Mouse (Mus musculus) ES-CJ7 (cell line): ENCODE measurements at regions not wholly inside any gene's neighbourhood (a gene's known extent, or its start where the extent isn't known, plus 50 kb on each side); places are given as distances from the start of the nearest gene placed in this dataset.

Source experiments
- DNase-seq: peaks from one replicate; pipeline ENCODE4 v3.0.0; 2011; ENCODE audit warnings: low read depth, low spot score

- DNase-seq: no peak
Observed at GRCm38 (mm10) chr8:35934115-35934607, 168.6 kb downstream of the Gm19410 start.

GRCm38 (mm10) chr8:35935034-35935433, 169.4 kb downstream of the Gm19410 start:
- DNase-seq: no peak

- no peak for DNase-seq
Observed at GRCm38 (mm10) chr8:35939199-35939598, 173.6 kb downstream of the Gm19410 start.

DNA sequence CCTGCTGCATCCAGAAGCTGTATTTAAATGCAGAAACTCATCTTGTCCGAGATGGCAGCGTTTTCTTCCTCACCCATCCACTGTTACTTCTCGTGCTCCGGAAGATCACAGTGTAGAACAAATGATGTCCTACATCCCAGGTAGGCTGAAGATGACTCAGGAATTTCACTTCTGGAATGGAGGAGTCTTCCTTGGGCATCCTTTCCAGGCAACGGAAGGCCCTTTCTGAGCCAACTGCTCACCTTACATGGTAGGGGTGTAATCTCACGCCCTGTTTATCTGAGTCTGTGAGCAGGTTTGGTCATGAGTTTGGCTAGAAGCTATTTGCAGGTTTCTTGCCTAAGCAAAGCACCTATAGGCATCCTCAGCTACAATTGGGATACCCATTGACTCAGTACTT, 176.9 kb downstream of the Gm19410 start:
- DNase-seq: no peak

DNA sequence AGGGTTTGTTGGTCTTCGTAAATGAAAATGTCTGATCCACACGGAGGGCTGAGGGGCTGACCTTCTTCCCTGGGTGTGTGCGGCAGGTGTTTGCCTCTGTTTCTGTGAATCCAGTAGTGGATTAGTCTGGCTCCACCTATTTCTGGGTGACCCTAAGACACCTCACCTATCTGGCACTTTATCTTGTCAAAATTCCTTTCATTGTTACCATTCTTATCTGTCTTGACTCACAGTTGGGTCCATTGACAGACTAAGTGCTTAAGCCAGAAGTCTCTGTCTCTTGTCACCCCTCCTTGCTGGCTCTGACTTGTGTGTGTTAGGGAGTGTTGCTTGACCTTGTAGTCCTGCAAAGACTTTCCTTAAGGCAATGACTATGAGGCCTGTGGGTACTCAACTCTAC, 178.1 kb downstream of the Gm19410 start:
- peak; percentile 22 for DNase-seq

GRCm38 (mm10) chr8:35944461-35944860, 178.9 kb downstream of the Gm19410 start:
- DNase-seq: no peak

DNA sequence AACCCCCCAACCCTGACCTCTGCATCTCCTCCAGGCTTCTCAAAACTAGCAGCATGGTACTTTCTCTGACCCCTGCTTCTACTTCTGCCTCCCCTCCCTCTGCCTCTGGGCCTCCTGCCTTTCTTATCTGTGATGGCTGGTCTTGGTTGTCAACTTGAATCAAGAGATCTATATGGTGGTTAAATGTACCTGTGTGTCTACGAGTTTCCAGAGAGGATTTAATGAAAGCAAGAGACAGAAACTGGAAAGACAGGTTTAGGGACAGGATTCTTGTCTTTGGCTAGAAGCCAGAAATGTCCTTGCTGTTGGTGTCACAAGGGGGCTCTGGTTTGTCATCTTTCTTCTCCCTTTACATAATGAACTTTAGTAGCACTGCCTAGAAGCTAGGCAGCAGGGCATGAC, 180.9 kb downstream of the Gm19410 start:
- no peak for DNase-seq

- no peak for DNase-seq
Observed at GRCm38 (mm10) chr8:35948146-35948545, 182.6 kb downstream of the Gm19410 start.

- DNase-seq: no peak
Observed at GRCm38 (mm10) chr8:35948751-35949183, 183.2 kb downstream of the Gm19410 start.

DNA sequence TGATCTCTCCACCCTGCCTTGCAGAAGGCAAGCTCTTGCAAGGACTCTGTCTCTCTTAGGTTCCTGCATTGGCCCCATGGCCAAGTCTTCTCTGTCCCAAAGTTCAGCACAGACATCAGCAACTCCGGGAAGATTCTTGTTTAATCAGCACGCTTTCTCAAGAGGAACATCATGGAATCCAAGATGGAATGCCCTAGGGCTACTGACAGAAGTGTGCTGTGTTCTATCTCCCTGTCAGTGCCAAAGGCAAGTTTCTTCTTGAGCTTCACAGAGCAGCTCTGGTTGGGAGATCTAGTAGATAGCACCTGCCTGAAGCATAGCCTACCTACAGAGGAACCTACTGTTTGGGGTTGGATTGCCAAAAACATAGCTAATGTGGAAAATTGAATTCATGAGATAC, 189.9 kb downstream of the Gm19410 start:
- no peak for DNase-seq

- peak; percentile 69 for DNase-seq
Observed at GRCm38 (mm10) chr8:35956319-35956718, 190.7 kb downstream of the Gm19410 start.

GRCm38 (mm10) chr8:35959201-35959600, 193.6 kb downstream of the Gm19410 start:
- no peak for DNase-seq

GRCm38 (mm10) chr8:35960867-35961614, 195.5 kb downstream of the Gm19410 start:
- no peak for DNase-seq

DNA sequence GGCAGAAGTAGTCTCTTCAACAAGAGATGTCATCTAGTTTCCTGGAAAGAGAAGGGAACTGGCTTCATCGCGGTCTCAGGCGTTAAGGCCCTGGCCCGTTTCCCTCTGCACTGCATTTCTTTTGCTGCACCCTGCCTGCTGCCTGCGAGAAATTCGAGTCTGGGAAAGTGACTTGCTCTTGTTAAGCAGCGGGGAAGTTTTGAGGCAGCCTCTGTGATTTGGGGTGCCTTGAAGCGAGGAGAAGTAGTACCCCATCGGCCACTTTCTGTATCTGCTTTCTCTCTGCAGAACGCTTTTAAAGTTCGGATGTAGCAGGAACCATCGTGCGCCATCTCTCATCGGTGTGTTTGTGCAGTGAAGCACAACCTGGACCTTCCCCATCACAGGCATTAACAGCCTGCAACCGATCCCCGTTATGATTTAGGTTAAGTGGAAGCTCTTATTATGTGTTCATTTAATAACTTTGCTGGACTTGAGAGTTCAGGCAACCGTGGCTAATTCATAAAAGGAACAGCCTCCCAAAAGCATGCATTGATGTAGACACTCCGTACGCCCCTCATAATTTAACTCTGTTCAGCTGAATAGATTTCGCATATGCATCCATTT, 196.1 kb downstream of the Gm19410 start:
- DNase-seq: peak; percentile 31

- no peak for DNase-seq
Observed at GRCm38 (mm10) chr8:35964932-35965331, 199.3 kb downstream of the Gm19410 start.

DNA sequence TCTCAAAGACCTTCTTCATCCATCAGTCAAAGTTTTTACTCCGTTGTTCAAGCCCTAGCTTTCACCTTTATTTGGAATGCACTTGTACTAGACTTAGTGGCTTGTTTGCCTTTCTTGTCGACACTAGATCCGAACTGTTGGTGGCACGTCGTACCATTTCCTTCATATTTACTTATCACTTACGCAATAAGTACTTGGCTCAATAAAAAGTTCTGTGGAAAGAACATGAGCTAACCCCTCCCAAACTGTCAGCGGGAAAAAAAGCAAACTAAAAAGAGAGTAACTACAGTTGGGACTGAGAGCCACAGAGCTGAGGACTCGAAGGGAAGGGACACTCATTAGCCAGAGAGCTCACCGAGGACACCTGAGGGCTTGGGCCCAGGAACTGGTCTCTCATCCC, 202.8 kb downstream of the Gm19410 start:
- DNase-seq: no peak

GRCm38 (mm10) chr8:35971082-35971481, 205.5 kb downstream of the Gm19410 start:
- DNase-seq: no peak

DNA sequence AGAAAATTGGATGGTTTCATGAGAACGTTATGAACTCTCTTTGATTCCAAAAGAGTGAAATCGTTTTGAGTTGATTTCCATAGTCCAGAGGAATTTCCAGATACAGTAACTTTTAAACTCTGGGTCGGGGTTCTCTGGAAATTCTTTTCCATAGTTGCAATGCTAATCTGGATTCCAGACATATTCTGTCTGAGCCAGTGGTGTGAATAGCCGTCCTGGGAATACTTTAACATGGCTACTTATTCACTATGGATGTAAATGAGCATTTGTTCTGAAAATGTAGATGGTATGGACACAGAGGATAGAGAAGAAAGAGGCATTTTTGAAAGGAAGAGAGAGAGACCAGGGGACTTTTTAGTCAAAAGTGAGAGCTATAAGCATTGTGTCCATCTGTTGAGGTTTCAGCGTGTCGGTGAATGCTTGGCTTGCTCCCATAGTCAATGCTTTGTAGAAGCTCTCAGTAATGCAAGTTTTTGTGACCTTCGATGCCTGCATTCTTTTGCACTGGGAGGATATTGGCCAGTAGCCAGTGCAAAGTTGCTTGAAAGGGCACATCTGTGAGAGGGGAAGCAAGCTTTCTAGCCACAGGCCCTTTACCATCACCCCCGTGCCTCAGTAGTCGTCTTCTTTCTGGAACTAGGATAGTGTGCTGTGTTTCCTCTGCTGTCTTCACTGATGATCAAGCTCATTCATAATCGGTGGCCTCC, 208.9 kb downstream of the Gm19410 start:
- DNase-seq: no peak

DNA sequence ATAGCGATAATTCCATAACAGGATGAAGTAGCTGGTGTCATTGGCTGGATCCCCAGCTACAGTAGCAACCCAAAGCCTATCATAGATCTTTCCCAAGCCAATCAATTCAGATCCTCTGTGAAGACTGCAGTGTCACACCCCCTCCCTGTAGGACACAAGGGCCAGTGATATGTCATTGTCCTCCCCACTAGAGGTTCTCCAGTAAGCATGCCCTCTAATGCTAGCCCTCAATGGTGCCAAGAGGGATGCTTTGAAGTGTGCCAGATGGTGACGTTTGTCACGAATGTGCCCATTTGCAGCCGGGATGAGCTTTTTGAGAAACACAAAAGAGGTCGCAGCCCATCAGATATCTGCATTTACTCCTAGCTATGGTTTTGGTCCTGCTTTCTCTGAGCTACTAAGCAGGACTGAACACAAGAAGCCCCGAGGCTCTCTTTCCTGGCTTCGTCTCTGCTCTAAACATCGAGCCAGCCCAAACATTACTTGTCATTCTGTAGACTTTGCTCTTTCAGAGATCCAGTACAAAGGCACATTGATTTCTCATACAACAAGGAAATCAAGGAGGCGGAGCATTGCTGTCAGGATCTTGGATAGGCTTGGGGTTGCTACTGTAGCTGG, 214.2 kb downstream of the Gm19410 start:
- DNase-seq: no peak

GRCm38 (mm10) chr8:35983083-35983482, 217.5 kb downstream of the Gm19410 start:
- no peak for DNase-seq

- DNase-seq: no peak
Observed at GRCm38 (mm10) chr8:35985152-35985689, 219.6 kb downstream of the Gm19410 start.

DNA sequence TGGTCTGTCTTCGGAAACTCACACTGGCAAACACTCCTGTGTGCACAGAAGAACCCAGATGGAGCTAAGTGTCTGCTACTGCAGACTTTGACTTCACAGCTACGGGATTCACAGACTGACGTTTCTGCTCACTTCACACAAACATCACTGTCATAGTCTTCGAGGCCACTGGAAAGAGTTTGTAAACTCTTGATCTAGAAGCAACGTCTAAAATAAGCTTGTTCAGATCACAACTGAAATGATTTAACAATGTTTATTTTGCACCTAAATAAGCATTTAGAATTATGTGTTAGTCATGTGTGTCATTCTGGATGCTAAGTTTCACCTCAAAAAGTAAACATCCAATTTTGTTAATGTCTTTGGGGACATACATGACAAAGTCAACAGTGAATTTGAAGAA, 221.7 kb downstream of the Gm19410 start:
- DNase-seq: no peak
